Mouse (Mus musculus): ENCODE data around the gene Stum. TPM values are rescaled to one million over a fixed set of nuclear protein-coding genes. Genes with fewer than 3 reads are reported as not detected.

The Stum gene
- polyA plus RNA-seq, 1 experiment from 2014 or later = 0.67 TPM

DNA sequence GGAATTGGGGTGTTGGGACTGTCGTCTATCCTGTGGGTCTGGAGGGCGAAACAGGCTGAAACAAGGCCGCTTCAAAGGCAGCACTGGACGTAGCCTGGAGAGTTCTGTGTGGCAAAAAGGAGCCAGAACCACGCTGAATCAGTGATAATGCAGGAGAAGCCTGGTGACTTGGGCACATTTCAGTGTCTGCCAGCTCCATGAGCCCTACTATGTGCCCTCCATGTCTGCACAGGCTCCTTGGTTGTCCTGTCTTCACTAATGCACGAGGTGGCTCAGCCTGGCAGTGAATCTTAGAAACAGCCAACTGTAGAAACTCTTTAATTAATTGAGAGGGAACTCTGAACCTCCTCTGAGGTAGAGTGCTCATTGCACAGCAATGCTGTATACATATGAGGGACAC is 56.9 kb downstream of the Stum start:
- H3K27me3 ChIP-seq = no peaks in the 10 kb centered on the region
- no peak overlapping the region for H3K4me3 ChIP-seq
- H3K27ac ChIP-seq = no peak overlapping the region
- H3K4me2 ChIP-seq = no peak overlapping the region
- peaks cover 15% of the 10 kb centered on the region; the same call in 1 of the 2 replicates for H3K4me1 ChIP-seq
- H3K9ac ChIP-seq = no peak overlapping the region
- no peaks in the 10 kb centered on the region for H3K9me3 ChIP-seq (replicated peaks)
- H3K36me3 ChIP-seq (ENCODE audit: poor library complexity, severe bottlenecking) = no peaks in the 10 kb centered on the region
- no peak for ATAC-seq
- WGBS = 87% methylated on average over 6 of the region's 6 CpGs

- no peaks in the 10 kb centered on the region for H3K36me3 ChIP-seq (ENCODE audit: poor library complexity, severe bottlenecking)
- no peak for ATAC-seq
- H3K27me3 ChIP-seq = no peaks in the 10 kb centered on the region
- no peaks in the 10 kb centered on the region for H3K9me3 ChIP-seq (replicated peaks)
- no peak overlapping the region for H3K4me2 ChIP-seq
- 79% methylated on average over 3 of the region's 3 CpGs for WGBS
- peaks cover 24% of the 10 kb centered on the region for H3K4me1 ChIP-seq
- no peak overlapping the region for H3K9ac ChIP-seq
- H3K4me3 ChIP-seq = no peak overlapping the region
- no peak overlapping the region for H3K27ac ChIP-seq
These were observed 59.4 kb downstream of the Stum start for GRCm38 (mm10) chr1:180423931-180424330.

DNA sequence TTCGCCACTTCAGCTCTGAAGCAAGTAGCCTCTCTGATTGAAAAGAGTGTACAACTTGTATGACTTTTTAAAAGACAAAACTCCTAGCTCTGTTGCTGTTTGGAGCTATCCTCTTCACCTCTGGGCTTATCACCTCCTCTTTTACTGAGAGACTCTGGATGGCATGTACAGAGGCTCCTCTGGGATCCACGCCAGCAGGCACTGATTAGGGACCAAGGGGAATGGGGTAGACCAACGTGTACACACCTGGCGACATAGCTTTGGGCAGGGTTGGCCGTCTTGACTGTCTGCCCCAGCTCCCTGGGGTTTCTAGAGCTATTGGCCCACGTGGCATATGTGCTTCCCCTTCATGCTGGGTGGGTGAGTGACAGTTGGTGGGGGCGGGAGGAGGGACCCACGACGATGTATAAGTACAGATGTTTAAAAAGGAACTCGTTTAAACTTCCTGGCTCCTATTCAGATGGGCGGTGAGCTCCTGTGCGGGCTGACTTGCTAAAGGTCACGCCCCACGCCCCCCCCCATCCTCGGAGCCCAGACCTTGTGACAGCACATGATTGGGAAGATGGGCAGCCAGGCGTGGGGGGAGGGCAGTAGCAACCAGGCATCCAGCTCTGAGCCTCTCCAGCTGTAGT is 60.2 kb downstream of the Stum start:
- Histone ChIP-seq H3K4me3 (no peak overlapping the region), H3K27me3 (no peaks in the 10 kb centered on the region), H3K9me3 (replicated peaks) (no peaks in the 10 kb centered on the region), H3K4me1 (peaks cover 22% of the 10 kb centered on the region), H3K27ac (no peak overlapping the region), H3K36me3 (ENCODE audit: poor library complexity, severe bottlenecking) (no peaks in the 10 kb centered on the region), H3K9ac (no peak overlapping the region), H3K4me2 (no peak overlapping the region)
- 54% methylated on average over 16 of the region's 16 CpGs for WGBS
- no peak for ATAC-seq

GRCm38 (mm10) chr1:180422076-180422828 is 61.1 kb downstream of the Stum start:
- H3K9me3 ChIP-seq (replicated peaks) = no peaks in the 10 kb centered on the region
- no peak overlapping the region for H3K4me3 ChIP-seq
- no peaks in the 10 kb centered on the region for H3K27me3 ChIP-seq
- no peaks in the 10 kb centered on the region for H3K36me3 ChIP-seq (ENCODE audit: poor library complexity, severe bottlenecking)
- peak; percentile 50; the same call in 1 of the 2 replicates for ATAC-seq
- no peak overlapping the region for H3K9ac ChIP-seq
- H3K27ac ChIP-seq = no peak overlapping the region
- H3K4me2 ChIP-seq = peak overlapping the region; percentile 15; the same call in 1 of the 2 replicates
- peaks cover 19% of the 10 kb centered on the region for H3K4me1 ChIP-seq
- WGBS = 15% methylated on average over 11 of the region's 11 CpGs

DNA sequence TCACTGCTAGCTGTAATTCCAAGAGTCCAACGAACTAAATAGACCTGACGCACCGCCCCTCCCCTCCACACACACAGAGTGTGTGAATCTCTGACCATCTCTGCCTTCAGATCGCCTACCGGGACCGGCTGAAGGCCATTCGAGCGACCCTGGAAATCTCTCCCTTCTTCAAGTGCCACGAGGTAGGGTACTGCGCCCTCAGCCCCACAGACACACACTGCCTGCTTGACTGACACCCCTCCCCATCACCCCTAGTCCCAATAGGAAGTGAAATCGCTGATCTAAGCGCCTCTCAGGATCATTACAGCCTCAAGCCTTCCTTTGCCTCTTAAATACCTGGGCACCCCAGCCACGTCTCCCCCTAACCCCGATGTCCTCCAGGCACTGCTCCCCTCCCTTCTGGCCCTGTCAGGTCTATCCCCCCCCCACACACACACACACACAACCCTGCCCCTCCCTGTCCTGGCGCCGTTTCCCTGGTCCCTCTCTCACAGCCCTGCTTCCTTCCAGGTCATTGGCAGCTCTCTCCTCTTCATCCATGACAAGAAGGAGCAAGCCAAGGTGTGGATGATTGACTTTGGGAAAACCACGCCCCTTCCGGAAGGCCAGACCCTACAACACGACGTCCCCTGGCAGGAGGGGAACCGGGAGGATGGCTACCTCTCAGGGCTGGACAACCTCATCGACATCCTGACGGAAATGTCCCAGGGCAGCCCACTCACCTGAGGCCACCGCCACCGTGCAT is 62.0 kb downstream of the Stum start:
- Histone ChIP-seq H3K36me3 (ENCODE audit: poor library complexity, severe bottlenecking) (no peaks in the 10 kb centered on the region), H3K4me2 (peak overlapping the region; percentile 15; the same call in 1 of the 2 replicates), H3K4me1 (peaks cover 19% of the 10 kb centered on the region), H3K27ac (no peak overlapping the region), H3K27me3 (no peaks in the 10 kb centered on the region), H3K4me3 (no peak overlapping the region), H3K9ac (no peak overlapping the region), H3K9me3 (replicated peaks) (no peaks in the 10 kb centered on the region)
- peak; percentile 25 for ATAC-seq
- WGBS = 55% methylated on average over 25 of the region's 25 CpGs

DNA sequence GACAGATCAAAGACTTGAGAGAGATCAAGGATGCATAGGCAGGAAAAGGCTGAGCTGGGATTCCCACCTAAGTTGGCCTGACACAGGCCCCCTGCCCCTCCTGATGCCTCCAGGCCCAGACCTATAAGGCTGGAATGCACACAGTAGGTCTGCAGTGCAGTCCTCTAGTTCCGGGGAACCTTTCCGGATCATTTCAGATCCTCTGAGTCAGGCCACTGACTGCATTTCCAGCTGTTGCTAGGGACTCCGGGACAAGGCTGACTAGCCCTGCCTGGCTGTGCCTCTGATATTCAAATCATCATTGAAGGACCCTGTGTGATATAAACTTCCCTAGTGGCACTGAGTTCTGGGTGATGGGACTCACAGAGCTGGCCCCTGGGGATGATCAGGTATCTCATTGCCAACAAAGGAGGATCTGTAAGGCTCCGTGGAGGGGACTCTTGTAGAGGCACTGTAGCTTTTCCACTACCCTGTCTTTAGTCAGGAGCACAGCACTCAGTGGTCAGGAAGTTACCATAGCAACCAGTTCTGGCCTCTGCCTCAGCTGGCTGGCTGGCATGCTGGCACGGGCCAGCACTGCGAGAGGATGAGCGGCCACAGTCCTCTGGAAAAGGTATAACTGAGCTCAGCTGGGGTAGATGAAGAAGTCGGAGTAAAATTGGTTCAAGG is 62.7 kb downstream of the Stum start:
- Histone ChIP-seq H3K4me3 (no peak overlapping the region), H3K4me1 (peaks cover 19% of the 10 kb centered on the region), H3K36me3 (ENCODE audit: poor library complexity, severe bottlenecking) (no peaks in the 10 kb centered on the region), H3K27ac (no peak overlapping the region), H3K4me2 (no peak overlapping the region), H3K9me3 (replicated peaks) (no peaks in the 10 kb centered on the region), H3K9ac (no peak overlapping the region), H3K27me3 (no peaks in the 10 kb centered on the region)
- ATAC-seq = peak; percentile 72
- WGBS = 34% methylated on average over 8 of the region's 8 CpGs

DNA sequence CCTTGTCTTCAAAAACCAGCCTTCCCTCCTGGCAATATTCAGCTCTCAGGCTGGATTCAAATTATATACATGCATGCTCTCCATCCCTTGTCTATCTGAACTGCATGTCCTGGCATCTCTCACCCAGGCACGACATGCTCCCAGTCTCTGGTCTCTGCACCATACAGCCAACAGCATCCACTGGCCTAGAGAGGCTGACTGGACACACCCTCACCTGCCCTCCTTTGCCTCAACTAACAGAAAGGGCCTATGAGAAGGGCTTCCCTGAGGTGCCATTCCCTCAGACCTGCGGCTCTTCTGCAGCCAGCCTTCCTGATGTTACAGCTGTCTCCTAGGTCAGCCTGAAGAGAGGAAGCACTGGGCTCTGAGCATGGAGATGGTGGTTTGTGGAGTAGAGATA is 64.2 kb downstream of the Stum start:
- Histone ChIP-seq H3K36me3 (ENCODE audit: poor library complexity, severe bottlenecking) (no peaks in the 10 kb centered on the region), H3K4me3 (no peak overlapping the region), H3K27ac (no peak overlapping the region), H3K27me3 (no peaks in the 10 kb centered on the region), H3K4me2 (no peak overlapping the region), H3K9ac (no peak overlapping the region), H3K4me1 (peaks cover 19% of the 10 kb centered on the region), H3K9me3 (replicated peaks) (no peaks in the 10 kb centered on the region)
- WGBS = 93% methylated on average over 2 of the region's 2 CpGs
- no peak for ATAC-seq

- Histone ChIP-seq H3K9ac (no peak overlapping the region), H3K4me2 (no peak overlapping the region), H3K4me3 (no peak overlapping the region), H3K4me1 (peaks cover 11% of the 10 kb centered on the region), H3K9me3 (replicated peaks) (no peaks in the 10 kb centered on the region), H3K27me3 (no peaks in the 10 kb centered on the region), H3K27ac (no peak overlapping the region), H3K36me3 (ENCODE audit: poor library complexity, severe bottlenecking) (no peaks in the 10 kb centered on the region)
- WGBS = 38% methylated on average over 2 of the region's 2 CpGs
- ATAC-seq = no peak
These were observed 66.2 kb downstream of the Stum start for GRCm38 (mm10) chr1:180417118-180417517.

DNA sequence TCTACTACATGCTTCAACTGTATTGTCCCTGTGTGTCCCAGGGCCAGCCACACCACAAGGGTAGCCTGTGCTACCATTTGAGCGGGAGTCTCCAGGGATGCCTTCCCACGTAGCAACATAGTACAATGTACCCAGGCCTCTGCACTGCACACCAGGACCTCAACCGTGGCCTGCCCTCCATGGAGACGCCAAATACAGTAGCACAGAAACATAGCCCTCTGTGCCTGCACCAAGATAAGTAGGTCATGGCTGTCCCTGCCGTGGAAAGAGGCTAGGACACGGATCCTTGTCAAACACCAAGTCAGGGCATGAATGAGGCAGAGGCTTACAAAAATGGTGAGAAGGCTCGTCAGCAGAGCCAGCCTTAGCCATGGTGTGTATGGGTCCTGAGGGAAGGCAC is 67.5 kb downstream of the Stum start:
- H3K9me3 ChIP-seq (replicated peaks) = no peaks in the 10 kb centered on the region
- H3K4me1 ChIP-seq = peaks cover 5% of the 10 kb centered on the region
- ATAC-seq = no peak
- no peak overlapping the region for H3K4me3 ChIP-seq
- H3K36me3 ChIP-seq (ENCODE audit: poor library complexity, severe bottlenecking) = no peaks in the 10 kb centered on the region
- no peak overlapping the region for H3K27ac ChIP-seq
- no peaks in the 10 kb centered on the region for H3K27me3 ChIP-seq
- H3K4me2 ChIP-seq = no peak overlapping the region
- WGBS = 87% methylated on average over 7 of the region's 7 CpGs
- H3K9ac ChIP-seq = no peak overlapping the region

- no peak for ATAC-seq
These were observed 68.2 kb downstream of the Stum start for GRCm38 (mm10) chr1:180415064-180415463.

GRCm38 (mm10) chr1:180410306-180410705 is 73.0 kb downstream of the Stum start:
- H3K9ac ChIP-seq = no peak overlapping the region
- no peaks in the 10 kb centered on the region for H3K9me3 ChIP-seq (replicated peaks)
- no peak overlapping the region for H3K4me3 ChIP-seq
- H3K4me2 ChIP-seq = no peak overlapping the region
- H3K27ac ChIP-seq = no peak overlapping the region
- H3K4me1 ChIP-seq = peaks cover 10% of the 10 kb centered on the region
- H3K27me3 ChIP-seq = no peaks in the 10 kb centered on the region
- ATAC-seq = no peak
- WGBS = 80% methylated on average over 7 of the region's 7 CpGs
- no peaks in the 10 kb centered on the region for H3K36me3 ChIP-seq (ENCODE audit: poor library complexity, severe bottlenecking)

More at GRCm38 (mm10) chr1:180415064-180415463, 68.2 kb downstream of the Stum start:
- Histone ChIP-seq H3K36me3 (ENCODE audit: poor library complexity, severe bottlenecking) (no peaks in the 10 kb centered on the region), H3K4me3 (no peak overlapping the region), H3K4me2 (no peak overlapping the region), H3K9me3 (replicated peaks) (no peaks in the 10 kb centered on the region), H3K4me1 (no peaks in the 10 kb centered on the region), H3K27ac (no peak overlapping the region), H3K9ac (no peak overlapping the region), H3K27me3 (no peaks in the 10 kb centered on the region)
- 48% methylated on average over 4 of the region's 4 CpGs for WGBS

GRCm38 (mm10) chr1:180409771-180410170 is 73.5 kb downstream of the Stum start:
- Histone ChIP-seq H3K4me3 (no peak overlapping the region), H3K4me2 (no peak overlapping the region), H3K27me3 (no peaks in the 10 kb centered on the region), H3K9ac (no peak overlapping the region), H3K27ac (no peak overlapping the region), H3K4me1 (peaks cover 10% of the 10 kb centered on the region), H3K9me3 (replicated peaks) (no peaks in the 10 kb centered on the region), H3K36me3 (ENCODE audit: poor library complexity, severe bottlenecking) (no peaks in the 10 kb centered on the region)
- 84% methylated on average over 5 of the region's 5 CpGs for WGBS
- no peak for ATAC-seq

Data from forebrain, embryonic 13.5 days (tissue).